Mouse (Mus musculus): ENCODE measurements at regions not wholly inside any gene's neighbourhood (a gene's known extent, or its start where the extent isn't known, plus 50 kb on each side); places are given as distances from the start of the nearest gene placed in this dataset.

DNA sequence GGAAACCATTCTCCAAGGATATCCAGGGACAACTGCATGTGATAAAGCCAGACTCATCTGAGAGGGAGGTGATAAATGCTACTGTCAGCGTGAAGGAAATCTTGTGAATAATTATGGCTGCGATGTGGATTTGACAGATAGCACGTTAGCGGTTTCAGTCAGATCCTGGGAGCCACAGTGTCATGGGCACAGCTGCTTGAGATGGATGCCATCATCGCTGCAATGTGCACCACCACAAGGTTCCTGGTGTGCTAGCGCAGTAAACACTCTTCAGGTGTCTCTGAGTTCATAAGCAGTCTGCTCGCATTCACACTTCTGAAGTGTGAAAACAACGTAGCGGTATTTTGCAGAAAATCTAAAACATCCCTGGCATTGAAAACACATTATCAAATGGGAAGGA is 238.9 kb upstream of the Tas2r134 start:
- TF ChIP-seq POLR2A (IDR thresholded peaks at IDR 0.05; ENCODE audit: extremely low read depth, insufficient read depth, low read length) (no peak), CTCF (IDR thresholded peaks at IDR 0.05; ENCODE audit: low read depth, low read length) (no peak)

All from liver, adult 2 months (tissue).